Comparison of ENCODE assay signal across 8 mouse cellular contexts in the genomic region with DNA sequence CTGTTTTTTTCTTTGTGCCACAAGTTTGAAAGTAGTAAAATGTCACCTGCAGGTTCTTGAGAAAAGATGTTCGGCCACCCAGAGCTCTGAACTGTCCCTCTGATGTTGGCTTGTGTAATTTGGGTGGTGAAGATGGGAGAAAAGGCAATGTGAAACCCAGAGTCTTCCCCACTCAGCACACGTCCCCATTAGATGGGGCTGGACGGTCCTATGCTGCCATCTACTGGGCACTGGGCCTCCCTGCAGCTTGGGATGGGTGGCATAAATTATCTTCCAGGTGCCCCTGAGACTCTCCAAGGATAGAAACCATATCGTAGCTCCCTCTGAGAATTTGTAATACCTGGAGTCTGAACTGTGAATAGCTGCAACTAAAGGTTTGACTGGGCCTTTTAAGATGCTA. TPM values are rescaled to one million over a fixed set of nuclear protein-coding genes. Genes with fewer than 3 reads are reported as not detected.
DNase-seq lines count a peak whose midpoint lies in the region; ATAC-seq lines count a peak whose summit lies in the region.

No protein-coding gene starts in this region.

- no peaks in the 10 kb centered on the region for H3K4me1 ChIP-seq in hindbrain, embryonic 10.5 days (replicated peaks)
- no peaks in the 10 kb centered on the region for H3K4me1 ChIP-seq in hindbrain, embryonic 13.5 days (replicated peaks)
- no peaks in the 10 kb centered on the region for H3K4me1 ChIP-seq in intestine, embryonic 15.5 days (replicated peaks)
- H3K4me1 ChIP-seq in midbrain, embryonic 16.5 days (ENCODE audit: control insufficient read depth, insufficient read depth, low read length), result peaks cover 2% of the 10 kb centered on the region

- no peak overlapping the region for H3K4me2 ChIP-seq in hindbrain, embryonic 13.5 days
- H3K4me2 ChIP-seq in intestine, embryonic 15.5 days (replicated peaks), result no peak overlapping the region
- H3K4me2 ChIP-seq in midbrain, embryonic 16.5 days (ENCODE audit: low read length), result no peak overlapping the region

- intact Hi-C loops in left cerebral cortex, postnatal 14 days (cut with DNase I), result loop anchor here (1.0 to 10.0 kb wide), 3 partner anchors 103 to 527 kb away; a partner anchor contains a TSS

- H3K27me3 ChIP-seq in hindbrain, embryonic 10.5 days (ENCODE audit: insufficient read depth, poor library complexity, severe bottlenecking), result no peaks in the 10 kb centered on the region
- H3K27me3 ChIP-seq in hindbrain, embryonic 13.5 days, result no peaks in the 10 kb centered on the region; the same call in 1 of the 2 replicates
- H3K27me3 ChIP-seq in intestine, embryonic 15.5 days (replicated peaks), result no peaks in the 10 kb centered on the region
- H3K27me3 ChIP-seq in midbrain, embryonic 16.5 days (ENCODE audit: control insufficient read depth, insufficient read depth, low read depth, low read length), result no peaks in the 10 kb centered on the region

- H3K4me3 ChIP-seq in hindbrain, embryonic 10.5 days, result no peak overlapping the region
- H3K4me3 ChIP-seq in hindbrain, embryonic 13.5 days, result no peak overlapping the region
- no peak overlapping the region for H3K4me3 ChIP-seq in intestine, embryonic 15.5 days (replicated peaks)
- H3K4me3 ChIP-seq in midbrain, embryonic 16.5 days (ENCODE audit: low read depth, low read length), result no peak overlapping the region

- no peaks in the 10 kb centered on the region for H3K36me3 ChIP-seq in hindbrain, embryonic 10.5 days
- H3K36me3 ChIP-seq in hindbrain, embryonic 13.5 days, result no peaks in the 10 kb centered on the region
- no peaks in the 10 kb centered on the region for H3K36me3 ChIP-seq in intestine, embryonic 15.5 days
- H3K36me3 ChIP-seq in midbrain, embryonic 16.5 days (ENCODE audit: control insufficient read depth, insufficient read depth, low read length), result no peaks in the 10 kb centered on the region

- ATAC-seq in hindbrain, embryonic 13.5 days (ENCODE audit: low FRiP score), result no peak
- ATAC-seq in intestine, embryonic 15.5 days, result peak; percentile 49; the same call in 1 of the 2 replicates
- peak; percentile 68; the same call in 1 of the 2 replicates for ATAC-seq in midbrain, embryonic 16.5 days

- no peak overlapping the region for H3K9ac ChIP-seq in hindbrain, embryonic 13.5 days
- no peak overlapping the region for H3K9ac ChIP-seq in intestine, embryonic 15.5 days
- no peak overlapping the region for H3K9ac ChIP-seq in midbrain, embryonic 16.5 days (ENCODE audit: low read depth, low read length)

- peak; percentile 77 for DNase-seq in hindbrain, embryonic 10.5 days (ENCODE audit: low spot score)
- DNase-seq in cerebellum, adult 9-11 months, result peak; percentile 67
- peak; percentile 62 to 83 for DNase-seq in frontal cortex, postnatal 10 days (ENCODE audit: low spot score in 2 of 2)
- peak; percentile 82 to 86 for DNase-seq in left cerebral cortex, postnatal 14 days (ENCODE audit: low spot score in 2 of 2)
- DNase-seq in spleen, postnatal 10 days (ENCODE audit: low spot score in 2 of 2), result peak; percentile 53 to 72

- 8% methylated on average over 4 of the region's 4 CpGs for WGBS in hindbrain, embryonic 10.5 days
- WGBS in hindbrain, embryonic 13.5 days, result 5% methylated on average over 4 of the region's 4 CpGs
- 5% methylated on average over 4 of the region's 4 CpGs for WGBS in intestine, embryonic 15.5 days
- 10% methylated on average over 4 of the region's 4 CpGs for WGBS in midbrain, embryonic 16.5 days

- H3K27ac ChIP-seq in hindbrain, embryonic 10.5 days, result no peak overlapping the region
- H3K27ac ChIP-seq in hindbrain, embryonic 13.5 days, result no peak overlapping the region
- no peak overlapping the region for H3K27ac ChIP-seq in intestine, embryonic 15.5 days
- no peak overlapping the region for H3K27ac ChIP-seq in midbrain, embryonic 16.5 days (ENCODE audit: low read length)

- no peaks in the 10 kb centered on the region for H3K9me3 ChIP-seq in hindbrain, embryonic 10.5 days
- H3K9me3 ChIP-seq in hindbrain, embryonic 13.5 days, result no peaks in the 10 kb centered on the region
- H3K9me3 ChIP-seq in intestine, embryonic 15.5 days, result no peaks in the 10 kb centered on the region
- H3K9me3 ChIP-seq in midbrain, embryonic 16.5 days (replicated peaks; ENCODE audit: control insufficient read depth, low read length, poor library complexity, severe bottlenecking), result no peaks in the 10 kb centered on the region

RNA-seq across cellular contexts. Expression of a gene that starts 11.8 kb away (rescaled TPM):
- polyA plus RNA-seq in hindbrain, embryonic 10.5 days (2016; fragmentation: Nextera tagmentation; extraction: Ambion mirVana), result 0.19 TPM in 1 of 2 replicates, not detected in the other
- polyA plus RNA-seq in hindbrain, embryonic 13.5 days (2015; fragmentation: Nextera tagmentation; extraction: Ambion mirVana), result 0.25 and 0.49 TPM in 2 replicates
- polyA plus RNA-seq in intestine, embryonic 15.5 days (2015; fragmentation: Nextera tagmentation; extraction: Ambion mirVana), result 0.15 and 0.29 TPM in 2 replicates
- 1 to 10 TPM; 2.8 to 4.2 TPM for total RNA-seq in left cerebral cortex, postnatal 14 days (2021)
- polyA plus RNA-seq in midbrain, embryonic 16.5 days (2015; fragmentation: Nextera tagmentation; extraction: Ambion mirVana), result 0.79 and 1.1 TPM in 2 replicates

RNA-seq across cellular contexts. Expression of a gene that starts 22.3 kb away (rescaled TPM):
- polyA plus RNA-seq in hindbrain, embryonic 10.5 days (2016; fragmentation: Nextera tagmentation; extraction: Ambion mirVana), result not detected in 2 replicates
- not detected in 2 replicates for polyA plus RNA-seq in hindbrain, embryonic 13.5 days (2015; fragmentation: Nextera tagmentation; extraction: Ambion mirVana)
- polyA plus RNA-seq in intestine, embryonic 15.5 days (2015; fragmentation: Nextera tagmentation; extraction: Ambion mirVana), result not detected in 2 replicates
- not detected for total RNA-seq in left cerebral cortex, postnatal 14 days (2021)
- not detected in 2 replicates for polyA plus RNA-seq in midbrain, embryonic 16.5 days (2015; fragmentation: Nextera tagmentation; extraction: Ambion mirVana)

RNA-seq across cellular contexts. Expression of a gene that starts 26.3 kb away (rescaled TPM):
- not detected in 2 replicates for polyA plus RNA-seq in hindbrain, embryonic 10.5 days (2016; fragmentation: Nextera tagmentation; extraction: Ambion mirVana)
- not detected in 2 replicates for polyA plus RNA-seq in hindbrain, embryonic 13.5 days (2015; fragmentation: Nextera tagmentation; extraction: Ambion mirVana)
- polyA plus RNA-seq in intestine, embryonic 15.5 days (2015; fragmentation: Nextera tagmentation; extraction: Ambion mirVana), result not detected in 2 replicates
- not detected for total RNA-seq in left cerebral cortex, postnatal 14 days (2021)
- polyA plus RNA-seq in midbrain, embryonic 16.5 days (2015; fragmentation: Nextera tagmentation; extraction: Ambion mirVana), result not detected in 2 replicates
